Mouse (Mus musculus) embryonic facial prominence, embryonic 11.5 days (tissue): ENCODE measurements around the gene Notch4. TPM values are rescaled to one million over a fixed set of nuclear protein-coding genes. Genes with fewer than 3 reads are reported as not detected.
"Not testable (repeated sequence)": the region's sequence is repeated elsewhere in the genome, so short reads cannot be mapped to it uniquely, and the experiment has no call there.

Source experiments
- ATAC-seq: fragments of 200-750 bp; cut with Nextera tagmentation; replicated peaks from 2 replicates; pipeline ENCODE4 v1.8.0; 2017; ENCODE audit warnings: low read depth; ENCODE audit not compliant: insufficient number of reproducible peaks, low FRiP score, low TSS enrichment
- DNase-seq: peaks from one replicate; pipeline ENCODE4 v3.0.0-alpha.2; 2015; ENCODE audit warnings: low spot score
- H3K27ac ChIP-seq: fragments of 300-500 bp; sonication (generic); replicated peaks from 2 replicates; pipeline ENCODE4 v1.5.1; 2014; ENCODE audit warnings: mild to moderate bottlenecking, low read depth, low read length, control low read depth
- H3K27me3 ChIP-seq: fragments of 300-500 bp; sonication (generic); 2 replicates; pipeline ENCODE4 v1.6.1; 2014; ENCODE audit warnings: mild to moderate bottlenecking, low read length, moderate library complexity, mixed read lengths; ENCODE audit not compliant: control insufficient read depth, insufficient read depth
- H3K36me3 ChIP-seq: fragments of 300-500 bp; sonication (generic); replicated peaks from 2 replicates; pipeline ENCODE4 v1.6.1; 2014; ENCODE audit warnings: low read depth, mild to moderate bottlenecking, low read length, moderate library complexity, mixed read lengths; ENCODE audit not compliant: control insufficient read depth, insufficient read depth
- H3K4me1 ChIP-seq: fragments of 300-500 bp; sonication (generic); 2 replicates; pipeline ENCODE4 v1.6.1; 2014; ENCODE audit warnings: low read length, mixed read lengths; ENCODE audit not compliant: control insufficient read depth, insufficient read depth
- H3K4me2 ChIP-seq: fragments of 300-500 bp; sonication (generic); 2 replicates; pipeline ENCODE4 v1.6.1; 2014; ENCODE audit warnings: low read depth, mild to moderate bottlenecking, control low read depth, low read length, moderate library complexity
- H3K4me3 ChIP-seq: fragments of 300-500 bp; sonication (generic); 2 replicates; pipeline ENCODE4 v1.5.1; 2014; ENCODE audit warnings: low read depth, low read length, control low read depth
- H3K9ac ChIP-seq: fragments of 300-500 bp; sonication (generic); replicated peaks from 2 replicates; pipeline ENCODE4 v1.6.1; 2014; ENCODE audit warnings: mild to moderate bottlenecking, control low read depth, low read length
- H3K9me3 ChIP-seq: fragments of 300-500 bp; sonication (generic); replicated peaks from 2 replicates; pipeline ENCODE4 v1.6.1; 2016; ENCODE audit warnings: mild to moderate bottlenecking, low read length, inconsistent platforms, mixed read lengths; ENCODE audit not compliant: control insufficient read depth
- WGBS: fragments of 180-500 bp; shearing (Covaris S2); extraction: QIAGEN DNeasy Blood & Tissue Kit; methylation state at CpG from one replicate; pipeline ENCODE4 v1.1.7; 2014; 5-methylcytosine and 5-hydroxymethylcytosine counted together
- polyA plus RNA-seq: library from polyadenylated mRNA; unstranded; fragments of >200 nt; fragmentation: Nextera tagmentation; extraction: Ambion mirVana; gene quantifications from 2 replicates; pipeline ENCODE4 v1.2.1, GENCODE M21; 2014

The Notch4 gene
- polyA plus RNA-seq = 4.8 and 5.9 TPM in 2 replicates

- WGBS = 18% methylated on average over 6 of the region's 6 CpGs
- H3K9ac ChIP-seq = no peak within 1 kb of the TSS
- no peaks in the 10 kb centered on the region for H3K27me3 ChIP-seq
- no peaks in the 10 kb centered on the region for H3K36me3 ChIP-seq
- DNase-seq = no peak
- ATAC-seq = no peak
- peak within 1 kb of the TSS; percentile 47; the same call in 1 of the 2 replicates for H3K27ac ChIP-seq
- no peak within 1 kb of the TSS for H3K4me3 ChIP-seq
- no peaks in the 10 kb centered on the region for H3K9me3 ChIP-seq
- no peak within 1 kb of the TSS for H3K4me2 ChIP-seq
- no peaks in the 10 kb centered on the region; the same call in 1 of the 2 replicates for H3K4me1 ChIP-seq
Measured at GRCm38 (mm10) chr17:34564003-34564421, at the start of gene Notch4. Gene Notch4, plus strand, starts transcription at chr17:34564268.

- no peak for ATAC-seq
- Histone ChIP-seq H3K36me3 (no peaks in the 10 kb centered on the region), H3K9ac (no peak overlapping the region), H3K27ac (no peak overlapping the region), H3K27me3 (no peaks in the 10 kb centered on the region), H3K9me3 (no peaks in the 10 kb centered on the region), H3K4me1 (no peaks in the 10 kb centered on the region), H3K4me3 (no peak overlapping the region), H3K4me2 (no peak overlapping the region)
- WGBS = 74% methylated on average over 2 of the region's 2 CpGs
- no peak for DNase-seq
Measured at GRCm38 (mm10) chr17:34516514-34516913, 47.6 kb upstream of the Notch4 start.

- ATAC-seq = no peak
- WGBS = 83% methylated on average over 4 of the region's 4 CpGs
- Histone ChIP-seq H3K9ac (no peak within 1 kb of the TSS), H3K4me2 (no peak within 1 kb of the TSS), H3K27me3 (no peaks in the 10 kb centered on the region), H3K9me3 (no peaks in the 10 kb centered on the region), H3K4me3 (no peak within 1 kb of the TSS), H3K4me1 (no peaks in the 10 kb centered on the region), H3K36me3 (no peaks in the 10 kb centered on the region), H3K27ac (no peak within 1 kb of the TSS)
- no peak for DNase-seq
Measured at GRCm38 (mm10) chr17:34517252-34517651, 46.8 kb upstream of the Notch4 start, which contains the start of gene Btnl6. Gene Btnl6, minus strand, starts transcription at chr17:34517352.

- Histone ChIP-seq H3K4me2 (no peak overlapping the region), H3K27me3 (no peaks in the 10 kb centered on the region), H3K4me1 (no peaks in the 10 kb centered on the region), H3K4me3 (no peak overlapping the region), H3K9me3 (no peaks in the 10 kb centered on the region), H3K36me3 (no peaks in the 10 kb centered on the region), H3K27ac (no peak overlapping the region), H3K9ac (no peak overlapping the region)
- ATAC-seq = no peak
- no peak for DNase-seq
- WGBS = 84% methylated on average over 4 of the region's 4 CpGs
Measured at GRCm38 (mm10) chr17:34517795-34518194, 46.3 kb upstream of the Notch4 start.

- not testable (repeated sequence) for H3K27ac ChIP-seq, ATAC-seq, H3K4me3 ChIP-seq, H3K9ac ChIP-seq, H3K27me3 ChIP-seq, H3K4me1 ChIP-seq, H3K9me3 ChIP-seq, DNase-seq, H3K36me3 ChIP-seq, H3K4me2 ChIP-seq
- 72% methylated on average over 3 of the region's 3 CpGs for WGBS
Measured at GRCm38 (mm10) chr17:34518571-34518970, 45.5 kb upstream of the Notch4 start.

GRCm38 (mm10) chr17:34519001-34519400 is 45.1 kb upstream of the Notch4 start:
- DNase-seq (no peak), ATAC-seq (no peak)
- H3K4me1 ChIP-seq = no peaks in the 10 kb centered on the region
- H3K27me3 ChIP-seq = no peaks in the 10 kb centered on the region
- H3K9ac ChIP-seq = no peak overlapping the region
- H3K9me3 ChIP-seq = no peaks in the 10 kb centered on the region
- H3K4me3 ChIP-seq = no peak overlapping the region
- 92% methylated on average over 1 of the region's 1 CpGs for WGBS
- no peak overlapping the region for H3K4me2 ChIP-seq
- H3K27ac ChIP-seq = no peak overlapping the region
- H3K36me3 ChIP-seq = no peaks in the 10 kb centered on the region

GRCm38 (mm10) chr17:34532671-34533070 is 31.4 kb upstream of the Notch4 start:
- H3K36me3 ChIP-seq = no peaks in the 10 kb centered on the region
- no peak overlapping the region for H3K9ac ChIP-seq
- no peak overlapping the region for H3K4me2 ChIP-seq
- DNase-seq (no peak), ATAC-seq (no peak)
- H3K9me3 ChIP-seq = no peaks in the 10 kb centered on the region
- no peak overlapping the region for H3K27ac ChIP-seq
- H3K27me3 ChIP-seq = no peaks in the 10 kb centered on the region
- WGBS = 85% methylated on average over 3 of the region's 3 CpGs
- no peak overlapping the region for H3K4me3 ChIP-seq
- H3K4me1 ChIP-seq = no peaks in the 10 kb centered on the region

GRCm38 (mm10) chr17:34543567-34543966 is 20.5 kb upstream of the Notch4 start:
- WGBS = 95% methylated on average over 12 of the region's 13 CpGs

More at GRCm38 (mm10) chr17:34543567-34543966, 20.5 kb upstream of the Notch4 start:
- not testable (repeated sequence) for H3K4me2 ChIP-seq, H3K36me3 ChIP-seq, H3K27me3 ChIP-seq, H3K4me3 ChIP-seq, H3K9me3 ChIP-seq, H3K27ac ChIP-seq, H3K9ac ChIP-seq, ATAC-seq, H3K4me1 ChIP-seq, DNase-seq
